Mouse (Mus musculus): ENCODE measurements around the gene Gpr146.
"Not testable (repeated sequence)": the region's sequence is repeated elsewhere in the genome, so short reads cannot be mapped to it uniquely, and the experiment has no call there.

Gene Gpr146

DNA sequence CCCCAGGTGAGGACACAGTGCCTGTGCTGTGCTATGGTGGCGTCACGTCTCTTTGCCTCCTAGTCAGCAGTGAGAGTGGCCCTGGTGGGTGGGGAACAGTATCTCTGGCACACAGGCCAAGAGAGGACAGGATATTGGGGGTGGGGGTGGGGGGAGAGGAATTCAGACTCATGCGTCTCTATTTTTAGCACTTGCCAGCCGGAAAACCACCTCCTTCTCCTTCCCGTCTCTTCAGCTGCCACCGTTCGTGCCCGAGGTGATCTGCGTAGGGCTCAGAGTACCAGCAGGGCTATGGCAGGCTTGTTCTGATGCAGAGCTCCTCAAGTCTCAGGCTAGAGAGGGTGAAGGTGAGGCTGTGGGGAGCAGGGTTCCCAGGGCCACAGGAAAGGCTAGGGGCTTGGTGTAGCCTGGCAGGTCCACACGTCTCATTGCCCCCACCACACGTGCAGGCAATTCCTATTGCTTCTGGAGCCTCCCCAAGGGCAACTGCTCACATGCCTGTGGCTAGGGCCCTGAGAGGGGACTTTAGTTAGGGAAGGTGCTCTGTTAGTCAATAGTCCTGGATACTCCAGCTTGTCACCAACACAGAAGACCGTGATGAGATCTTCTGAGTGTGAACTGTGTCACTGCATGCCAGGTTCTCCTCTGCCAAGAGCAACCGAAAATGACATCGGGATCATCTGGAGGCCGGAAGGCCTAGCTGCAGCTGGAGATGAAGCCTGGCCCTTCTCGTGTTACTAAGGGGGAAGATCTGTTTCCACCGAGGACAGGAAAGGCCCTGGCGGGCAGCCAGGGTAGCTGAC is at the start of gene Gpr146:
Gene Gpr146, plus strand, starts transcription at position 230 of the 803 bp plus-strand sequence.
- DNase-seq: peak; percentile 86

DNA sequence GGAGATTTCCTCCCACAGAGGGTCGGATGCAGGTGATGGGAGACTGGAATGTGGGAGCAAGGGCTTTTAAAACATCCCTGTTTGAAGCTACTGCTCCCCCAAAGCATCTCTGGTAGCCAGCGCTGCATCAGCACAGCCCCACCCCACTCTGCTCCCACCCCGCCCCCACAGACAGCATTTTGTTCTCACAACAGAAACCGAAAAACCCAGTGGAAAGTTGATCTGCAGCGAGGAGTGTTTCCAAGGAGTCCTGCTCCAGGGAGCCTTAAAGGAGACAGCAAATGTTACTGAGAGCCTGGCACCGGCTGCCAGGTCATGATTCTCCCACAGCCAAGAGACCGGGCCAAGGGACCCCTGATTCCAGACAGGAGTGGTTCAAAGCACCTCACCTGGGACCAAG is 46.7 kb upstream of the Gpr146 start:
- no peak for DNase-seq

DNA sequence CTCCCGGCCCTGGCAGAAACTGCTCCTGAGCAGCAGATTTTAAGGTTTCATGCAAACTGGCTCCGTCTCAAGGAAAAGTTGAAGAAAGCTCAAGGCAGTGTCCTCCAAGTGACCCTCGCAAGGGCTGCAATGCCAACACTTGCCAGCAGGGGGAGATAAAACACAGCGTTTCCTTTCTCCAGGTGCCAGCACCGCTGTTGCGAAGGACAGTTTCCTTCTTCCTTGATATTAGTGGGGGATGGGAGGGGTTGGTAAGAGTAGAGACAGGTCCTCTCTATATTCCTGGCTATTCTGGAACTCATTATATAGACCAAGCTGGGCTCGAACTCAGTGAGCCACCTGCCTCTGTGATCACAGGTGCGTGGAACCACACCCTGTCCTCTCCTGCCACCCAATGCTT is 45.8 kb upstream of the Gpr146 start:
- peak; percentile 89 for DNase-seq

DNA sequence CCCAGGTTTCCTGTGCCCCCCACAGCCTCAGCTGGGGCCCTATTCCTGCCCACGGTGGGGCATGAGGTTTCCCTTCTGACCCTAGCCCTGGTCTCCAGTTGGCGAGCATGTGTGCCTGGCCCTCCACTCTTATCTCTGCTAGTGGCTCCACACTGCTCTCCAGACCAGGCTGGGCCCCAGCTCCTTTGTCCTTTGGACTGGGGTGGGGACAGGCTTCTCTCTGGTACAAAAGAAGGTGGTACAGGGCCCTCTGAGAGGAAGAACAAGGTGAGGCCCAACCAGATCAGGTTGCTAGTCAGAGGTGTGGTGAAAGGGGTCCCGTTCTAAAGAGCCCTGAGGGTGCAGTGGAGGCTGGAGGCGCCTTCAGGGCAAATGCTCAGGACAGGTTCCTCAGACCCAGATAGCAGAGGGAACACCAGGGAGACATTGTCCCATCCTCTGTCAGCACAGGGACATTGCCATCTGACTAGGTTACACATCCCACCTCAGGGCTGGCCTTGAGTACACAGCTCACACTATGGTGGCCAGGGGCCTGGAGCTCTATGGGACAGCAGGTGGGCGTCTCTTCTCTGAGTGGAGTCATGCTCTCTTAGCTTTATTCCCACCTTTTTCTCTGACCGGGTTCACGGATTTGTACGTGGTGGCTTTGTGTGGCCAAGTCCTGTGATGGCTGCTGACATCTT is 44.8 kb upstream of the Gpr146 start:
- DNase-seq: no peak

DNA sequence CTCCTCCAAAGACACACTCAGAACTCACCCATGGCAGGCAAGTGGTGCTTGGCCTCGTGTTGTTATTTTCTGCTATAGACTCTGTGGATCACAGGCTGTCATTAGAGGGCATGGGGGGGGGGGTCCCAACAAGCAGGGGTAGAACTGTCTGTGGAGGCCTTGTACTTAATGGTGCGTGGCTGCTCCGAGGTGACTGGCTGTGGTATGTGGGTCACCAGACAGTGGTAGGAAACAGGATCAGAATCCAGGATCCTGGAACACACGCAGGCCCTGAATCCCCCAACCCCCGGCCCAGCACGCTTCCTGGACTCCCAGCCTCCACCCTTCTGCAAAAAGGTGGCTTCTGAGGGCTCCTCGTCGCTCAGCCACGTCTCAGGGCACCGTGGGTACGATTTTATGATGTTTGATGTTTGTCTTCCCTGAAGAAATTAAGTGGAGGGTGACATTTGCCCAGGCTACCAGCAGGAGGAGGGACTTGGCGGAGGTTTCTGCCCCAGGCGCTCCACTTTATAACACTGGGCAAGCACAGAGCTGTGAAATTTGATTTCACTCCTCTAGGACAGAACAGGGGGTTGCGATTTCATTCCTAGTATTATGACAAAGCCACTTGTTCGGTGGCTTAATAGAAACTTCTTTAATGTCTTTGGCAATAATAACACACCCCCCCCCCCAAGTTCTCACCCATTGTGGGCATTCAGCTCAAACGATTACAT is 44.0 kb upstream of the Gpr146 start:
- DNase-seq: peak; percentile 57

DNA sequence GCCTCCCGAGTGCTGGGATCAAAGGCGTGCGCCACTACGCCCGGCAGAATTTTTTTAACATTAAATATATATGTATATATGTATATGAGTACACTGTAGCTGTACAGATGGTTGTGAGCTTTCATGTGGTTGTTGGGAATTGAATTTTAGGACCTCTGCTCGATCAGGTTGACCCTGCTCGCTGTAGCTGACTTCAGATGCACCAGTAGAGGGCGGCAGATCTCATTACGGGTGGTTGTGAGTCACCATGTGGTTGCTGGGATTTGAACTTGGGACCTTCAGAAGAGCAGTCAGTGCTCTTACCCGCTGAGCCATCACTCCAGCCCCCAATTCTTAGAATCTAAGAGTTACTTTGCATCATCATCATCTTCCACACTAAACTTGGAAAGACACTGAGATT is 43.1 kb upstream of the Gpr146 start:
- DNase-seq: not testable (repeated sequence)

DNA sequence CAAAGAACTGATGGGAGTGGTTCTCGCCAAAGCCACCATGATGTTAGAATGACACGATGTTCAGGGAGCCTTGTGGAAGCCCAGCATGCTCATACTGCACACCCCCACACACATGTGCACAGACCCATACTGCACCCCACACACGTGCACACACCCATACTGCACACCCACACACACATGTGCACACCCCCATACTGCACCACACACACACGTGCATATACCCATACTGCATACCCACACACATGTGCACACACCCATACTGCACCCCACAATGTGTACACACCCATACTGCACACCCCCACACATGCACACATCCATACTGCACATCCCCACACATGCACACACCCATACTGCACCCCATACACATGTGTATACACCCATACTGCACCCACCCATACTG is 41.9 kb upstream of the Gpr146 start:
- DNase-seq: no peak

DNA sequence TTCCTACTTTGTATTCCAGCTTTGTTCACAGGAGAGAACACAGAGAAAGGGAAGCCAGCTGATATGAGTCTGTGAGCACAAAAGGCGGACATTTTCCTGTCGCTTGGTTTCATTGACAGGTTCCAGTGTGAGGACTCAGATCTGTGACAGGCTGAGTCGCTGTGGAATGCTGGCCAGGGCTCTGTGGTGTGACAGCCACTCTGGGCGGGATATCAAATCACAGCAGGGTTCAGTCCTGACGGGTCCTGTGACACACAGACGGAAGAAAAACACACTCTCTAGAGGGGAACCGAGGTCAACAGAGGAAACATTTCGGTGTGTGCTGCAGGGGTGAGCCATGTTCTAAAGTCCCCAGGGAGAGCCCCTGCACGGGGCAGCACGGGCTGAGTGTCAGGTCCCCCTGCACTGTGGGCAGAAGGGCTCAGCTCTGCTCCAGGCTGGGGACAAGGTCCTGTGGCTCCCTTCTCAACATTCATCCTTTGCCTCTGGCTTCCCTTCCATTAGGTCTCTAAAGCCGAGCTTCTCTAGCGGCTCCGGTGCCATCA is 39.6 kb upstream of the Gpr146 start:
- no peak for DNase-seq

DNA sequence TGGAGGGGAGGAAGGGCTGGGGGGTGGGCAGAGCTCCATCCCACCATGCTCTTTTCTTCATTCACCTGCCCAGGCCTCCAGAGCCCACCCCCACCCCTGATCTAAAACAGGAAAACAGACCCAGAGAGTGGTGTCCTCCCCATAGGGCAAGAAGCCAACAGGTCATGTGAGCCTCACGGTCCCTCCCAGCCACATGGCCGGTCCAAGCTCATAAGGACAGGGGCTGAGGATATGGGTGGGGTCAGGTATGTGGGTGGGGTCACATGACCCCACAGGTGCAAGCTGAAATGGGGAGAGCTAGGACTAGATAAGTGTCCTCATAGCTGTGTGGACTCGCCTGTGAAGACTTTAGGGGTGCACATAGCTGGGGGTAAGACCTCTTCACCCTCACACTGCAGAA is 39.1 kb upstream of the Gpr146 start:
- DNase-seq: peak; percentile 70

DNA sequence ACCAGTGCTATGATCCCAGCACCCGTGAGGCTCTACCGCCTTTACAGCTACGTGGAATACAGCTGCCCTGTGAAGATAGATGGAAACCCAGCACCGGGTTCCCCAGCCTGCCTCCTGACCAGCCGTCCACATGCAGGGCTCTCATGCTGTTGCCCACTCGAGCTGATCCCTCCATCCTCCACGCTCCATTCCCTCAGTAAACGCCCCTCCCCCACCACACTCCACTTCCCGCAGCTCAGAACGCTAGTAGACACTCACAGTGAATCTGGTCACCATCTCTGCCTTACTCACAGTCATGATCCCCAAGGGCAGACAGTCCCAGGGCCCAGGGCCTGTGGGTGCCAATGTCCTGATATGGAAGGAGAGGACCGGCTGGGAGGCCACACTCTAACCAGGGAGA is 38.6 kb upstream of the Gpr146 start:
- no peak for DNase-seq

DNA sequence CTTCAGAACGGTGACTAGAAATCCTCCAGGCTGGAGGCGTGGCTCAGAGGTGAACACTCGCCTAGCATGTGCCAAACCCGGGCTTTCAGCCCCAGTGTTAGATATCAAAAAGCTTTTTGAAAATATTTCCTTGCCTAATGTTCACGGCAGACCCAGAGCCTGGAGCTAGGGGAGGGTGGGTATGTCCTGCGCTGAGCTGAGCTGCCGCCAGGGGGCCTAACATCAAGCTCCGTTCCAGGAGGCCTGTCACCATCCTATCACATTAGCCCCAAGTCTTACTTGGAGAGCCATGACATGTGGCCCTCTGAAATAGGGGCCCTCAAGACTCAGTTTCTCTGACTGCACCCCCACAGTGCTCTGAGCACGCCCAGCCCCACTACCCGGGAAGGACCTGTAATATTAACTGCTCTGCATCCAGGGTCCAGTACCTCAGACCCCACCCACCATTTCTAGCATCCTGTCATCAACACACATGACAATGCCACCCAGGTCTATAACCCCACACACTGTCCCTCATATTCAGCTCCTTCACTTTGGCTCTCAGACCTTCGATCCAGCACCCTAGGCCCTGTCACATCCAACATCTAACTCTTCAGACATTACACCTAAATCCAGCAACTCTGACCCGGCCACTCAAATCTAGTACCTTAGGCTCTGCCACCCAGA is 33.3 kb upstream of the Gpr146 start:
- peak; percentile 79 for DNase-seq

DNA sequence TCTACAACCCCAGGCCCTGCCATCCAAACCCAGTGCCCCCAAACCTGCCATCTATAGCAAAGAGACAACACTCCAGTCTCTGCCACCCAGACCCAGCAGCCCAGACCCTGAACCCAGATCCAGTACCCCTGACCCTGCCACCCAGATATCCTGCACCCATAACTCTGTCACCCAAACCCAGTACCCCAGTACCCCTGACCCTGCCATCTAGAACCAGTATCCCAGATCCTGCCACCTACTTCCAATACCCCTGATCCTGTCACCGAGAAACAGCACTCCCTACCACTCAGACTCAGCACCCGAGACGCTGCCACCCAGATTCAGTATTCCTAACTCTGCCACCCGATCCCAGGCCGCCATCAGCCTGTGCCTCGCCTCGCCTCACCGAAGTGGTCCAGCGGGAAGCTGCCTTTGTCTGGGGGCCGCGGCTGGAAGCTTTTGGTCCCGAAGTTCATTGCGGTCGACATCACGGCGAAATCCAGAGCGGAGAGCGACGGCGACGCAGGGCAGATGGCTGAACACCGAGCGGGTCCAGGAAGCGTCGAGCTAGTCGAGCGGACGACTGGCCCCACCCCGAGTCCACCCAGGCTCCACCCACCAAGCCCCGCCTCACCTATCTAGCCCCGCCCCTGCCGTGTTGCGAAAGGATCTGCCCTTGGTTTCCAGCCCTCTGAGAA is 32.7 kb upstream of the Gpr146 start:
- DNase-seq: peak; percentile 96

DNA sequence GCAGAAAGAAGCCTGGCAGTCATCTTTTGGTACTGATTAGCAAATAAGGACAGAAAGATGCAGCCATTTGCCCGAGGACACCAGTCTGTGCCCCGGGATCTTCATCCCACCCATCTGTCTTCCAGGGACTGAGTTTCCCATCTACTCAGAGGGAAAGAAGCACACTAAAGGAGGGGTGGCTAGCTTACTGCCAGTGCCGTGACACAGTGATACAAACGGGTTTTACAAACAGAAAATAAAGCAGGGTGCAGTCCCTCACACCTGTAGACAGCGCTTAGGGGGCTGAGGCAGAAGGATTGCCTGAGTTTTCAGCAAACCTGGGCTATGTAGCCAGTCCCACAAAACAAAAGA is 32.2 kb upstream of the Gpr146 start:
- no peak for DNase-seq

DNA sequence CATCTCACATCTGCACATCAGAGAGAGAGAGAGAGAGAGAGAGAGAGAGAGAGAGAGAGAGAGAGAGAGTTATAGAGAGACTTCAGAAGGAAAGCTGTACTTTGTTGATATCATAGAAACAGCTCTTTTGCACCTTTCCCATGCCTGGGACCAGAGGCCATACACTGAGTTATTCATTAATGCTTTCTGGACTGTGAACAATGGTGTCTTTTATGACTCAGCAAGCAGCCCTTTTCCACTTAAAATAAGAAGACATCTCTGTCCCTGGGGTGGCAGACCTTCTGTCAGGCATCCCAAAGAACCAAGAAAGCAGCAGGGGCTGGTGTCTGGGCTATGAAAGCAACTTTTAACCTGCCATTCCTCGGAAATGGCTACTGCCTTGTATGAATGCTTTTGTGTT is 30.3 kb upstream of the Gpr146 start:
- DNase-seq: no peak

DNA sequence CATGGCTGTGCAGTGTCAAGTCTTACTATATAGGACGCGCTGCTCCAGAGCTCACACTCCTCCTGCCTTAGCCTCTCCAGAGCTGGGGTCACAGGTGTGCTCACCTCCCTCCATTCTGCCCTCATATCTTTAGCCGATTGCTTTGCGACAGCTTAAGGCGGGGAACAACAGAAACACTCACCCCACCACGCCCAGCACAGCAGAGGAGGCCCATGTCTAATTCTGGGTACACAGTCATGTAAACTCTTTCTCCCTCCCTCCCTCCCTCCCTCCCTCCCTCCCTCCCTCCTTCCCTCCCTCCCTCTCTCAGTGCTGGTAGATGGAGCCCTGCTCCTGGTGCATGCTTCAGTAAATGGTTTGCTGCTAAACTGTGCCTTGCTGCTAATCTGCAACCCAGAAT is 27.8 kb upstream of the Gpr146 start:
- no peak for DNase-seq

DNA sequence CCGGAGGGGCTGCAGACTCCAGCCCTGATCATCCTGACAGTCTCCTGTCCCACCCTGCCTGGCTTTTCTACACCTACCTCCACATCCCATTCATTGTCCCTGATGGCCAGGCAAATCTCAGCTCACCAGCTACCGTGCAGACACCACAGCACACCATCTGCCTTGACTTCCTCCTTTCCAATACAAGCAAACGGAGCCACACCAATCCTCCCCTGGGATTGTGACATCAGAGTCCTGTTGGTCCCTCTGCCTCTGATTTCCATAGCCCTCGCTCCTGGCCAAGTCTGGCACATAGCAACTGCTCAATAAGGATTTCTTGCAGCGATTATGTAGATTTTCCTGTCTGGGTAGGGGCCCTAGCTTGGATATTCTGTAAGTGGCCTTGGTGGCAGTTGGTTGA is 26.4 kb upstream of the Gpr146 start, which contains the start of gene Cox19:
Gene Cox19, minus strand, starts transcription at position 285 of the 400 bp plus-strand sequence.
- DNase-seq: no peak

DNA sequence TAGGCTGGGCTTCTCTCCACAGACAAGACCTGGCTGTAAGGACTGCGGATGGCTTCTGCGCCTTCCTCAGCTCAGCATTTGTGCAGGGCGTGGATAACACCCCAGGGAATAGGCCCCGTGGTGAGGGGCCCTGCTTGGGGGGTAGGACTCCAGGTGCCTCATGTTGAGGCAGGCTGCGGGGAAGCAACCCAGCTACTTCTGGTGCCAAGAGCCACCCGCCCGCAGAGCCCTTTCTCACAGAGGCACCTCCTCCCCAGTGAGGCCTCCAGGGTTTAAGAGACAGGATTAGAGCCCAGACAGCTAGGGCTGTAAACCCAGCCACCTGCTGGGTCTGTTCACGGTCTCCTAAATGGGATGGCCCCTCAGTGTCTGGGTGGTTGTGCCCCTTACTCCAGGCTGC is 25.9 kb upstream of the Gpr146 start:
- DNase-seq: no peak

DNA sequence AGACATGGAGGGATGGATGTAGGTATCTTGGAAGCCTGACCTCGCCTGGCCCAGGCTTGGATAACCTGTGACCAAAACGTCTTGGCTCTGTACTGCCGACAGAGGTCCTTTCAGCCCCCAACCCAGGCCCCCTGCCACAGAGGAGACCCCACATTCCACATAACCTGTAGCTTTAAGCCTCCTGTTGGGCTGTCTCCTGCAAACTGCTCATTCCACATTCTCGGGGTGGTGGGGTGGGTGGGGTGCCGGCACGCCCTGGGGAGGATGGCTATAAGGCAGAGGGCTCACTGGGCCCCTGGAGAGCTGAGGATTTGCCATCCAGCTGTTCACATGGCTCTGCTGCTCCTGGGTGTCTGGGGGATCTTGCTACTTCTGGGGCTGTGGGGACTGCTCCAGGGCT is 25.2 kb upstream of the Gpr146 start, which contains the start of gene Cyp2w1:
Gene Cyp2w1, plus strand, starts transcription at position 301 of the 400 bp plus-strand sequence.
- DNase-seq: no peak

DNA sequence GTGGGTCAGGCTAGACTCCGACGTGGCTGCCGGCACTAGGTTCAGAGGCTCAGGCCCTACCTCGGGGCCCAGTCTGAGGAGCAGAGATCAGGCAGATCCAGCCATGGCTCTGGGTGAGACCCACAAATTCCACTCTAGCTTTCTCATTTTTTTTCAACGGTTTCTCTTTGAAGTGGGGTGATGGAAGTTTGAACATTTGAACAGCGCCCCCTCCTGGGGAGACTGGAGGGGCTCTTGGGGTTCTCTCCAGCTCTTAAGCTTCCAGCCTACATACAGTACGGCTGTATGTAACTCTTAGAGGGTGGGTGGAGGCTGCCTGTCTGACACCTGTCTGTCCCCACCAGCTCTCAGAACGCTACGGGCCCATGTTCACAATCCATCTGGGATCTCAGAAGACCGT is 24.0 kb upstream of the Gpr146 start:
- no peak for DNase-seq

DNA sequence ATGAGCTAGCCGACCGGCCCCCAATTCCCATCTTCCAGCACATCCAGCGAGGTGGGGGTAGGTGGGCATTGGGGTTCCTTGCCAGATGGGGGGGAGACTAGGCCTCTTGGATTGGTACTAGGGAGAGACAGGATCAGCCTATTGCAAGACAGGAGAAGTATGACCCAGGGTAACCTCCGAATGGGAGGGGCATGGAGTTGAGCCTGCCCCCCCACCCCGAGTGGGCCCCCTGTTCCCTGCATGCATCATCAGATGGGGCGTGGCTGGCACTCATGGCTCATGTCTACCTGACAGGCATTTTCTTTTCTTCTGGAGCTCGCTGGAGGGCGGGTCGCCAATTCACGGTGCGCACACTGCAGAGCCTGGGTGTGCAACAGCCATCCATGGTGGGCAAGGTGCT is 23.6 kb upstream of the Gpr146 start:
- no peak for DNase-seq

DNA sequence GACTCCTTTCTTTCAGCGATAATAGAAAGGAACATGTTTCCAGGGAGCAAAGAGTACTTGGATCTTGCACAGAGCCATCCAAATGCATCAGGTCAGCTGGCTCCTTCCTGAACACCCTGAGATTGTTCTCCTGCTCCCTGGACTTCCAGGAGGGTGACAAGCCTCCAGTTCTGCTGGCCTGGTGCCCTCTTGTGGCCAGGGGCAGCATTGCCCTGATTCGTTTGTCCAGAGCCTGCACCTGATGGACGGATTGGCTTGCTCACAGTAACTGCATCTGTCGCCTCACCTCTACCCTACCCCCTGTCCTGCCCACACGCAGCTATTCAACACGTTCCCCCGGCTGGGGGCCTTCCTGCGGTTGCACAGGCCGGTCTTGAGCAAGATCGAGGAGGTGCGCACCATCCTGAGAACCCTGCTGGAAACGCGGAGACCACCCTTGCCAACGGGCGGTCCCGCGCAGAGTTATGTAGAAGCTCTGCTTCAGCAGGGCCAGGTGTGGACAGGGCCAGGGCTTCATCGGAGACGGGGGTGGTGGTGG is 22.2 kb upstream of the Gpr146 start:
- DNase-seq: peak; percentile 90

DNA sequence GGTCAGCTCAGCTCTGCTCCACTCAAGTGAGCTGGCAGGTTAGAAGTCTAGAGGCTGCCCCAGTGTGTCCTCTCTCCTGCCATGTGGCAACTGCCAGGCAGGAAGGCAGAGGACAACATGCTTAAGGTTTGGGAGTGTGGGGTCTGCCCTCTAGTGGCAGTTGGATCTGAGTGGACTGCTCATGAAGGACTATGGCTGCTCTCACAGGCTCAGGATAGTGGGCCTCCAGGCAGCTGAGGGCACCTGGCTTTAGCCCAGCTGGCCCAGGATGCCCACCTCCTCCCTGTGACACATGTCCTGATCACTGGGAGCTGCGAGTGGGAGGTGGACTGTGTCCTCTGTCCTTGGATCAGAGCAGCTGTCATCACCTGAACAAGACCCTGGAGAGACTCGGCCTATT is 18.8 kb upstream of the Gpr146 start:
- DNase-seq: peak; percentile 71

Data from kidney, postnatal 14 days (tissue).